Mouse (Mus musculus): ENCODE data around the gene Pfpl. TPM values are rescaled to one million over a fixed set of nuclear protein-coding genes. Genes with fewer than 3 reads are reported as not detected.

Pfpl gene
- total RNA-seq, 2 experiments from 2014 or later = not detected

- ATAC-seq (ENCODE audit: poor library complexity, severe bottlenecking) = peak; percentile 62
Observed at GRCm38 (mm10) chr19:12464127-12464526, 36.4 kb downstream of the Pfpl start.

GRCm38 (mm10) chr19:12464674-12465073, 37.0 kb downstream of the Pfpl start:
- no peak for ATAC-seq (ENCODE audit: poor library complexity, severe bottlenecking)

GRCm38 (mm10) chr19:12465530-12466144, 37.9 kb downstream of the Pfpl start:
- ATAC-seq (ENCODE audit: poor library complexity, severe bottlenecking) = no peak

GRCm38 (mm10) chr19:12466204-12466603, 38.5 kb downstream of the Pfpl start:
- ATAC-seq (ENCODE audit: poor library complexity, severe bottlenecking) = peak; percentile 63

GRCm38 (mm10) chr19:12467436-12467835, 39.7 kb downstream of the Pfpl start:
- peak; percentile 20 for ATAC-seq (ENCODE audit: poor library complexity, severe bottlenecking)

- peak; percentile 27 for ATAC-seq (ENCODE audit: poor library complexity, severe bottlenecking)
Observed at GRCm38 (mm10) chr19:12471866-12472265, 44.2 kb downstream of the Pfpl start.

GRCm38 (mm10) chr19:12472381-12472976, 44.8 kb downstream of the Pfpl start:
- ATAC-seq (ENCODE audit: poor library complexity, severe bottlenecking) = no peak

GRCm38 (mm10) chr19:12473201-12473641, 45.5 kb downstream of the Pfpl start:
- ATAC-seq (ENCODE audit: poor library complexity, severe bottlenecking) = peak; percentile 55

- no peak for ATAC-seq (ENCODE audit: poor library complexity, severe bottlenecking)
Observed at GRCm38 (mm10) chr19:12473951-12474350, 46.2 kb downstream of the Pfpl start.

- ATAC-seq (ENCODE audit: poor library complexity, severe bottlenecking) = peak; percentile 43
Observed at GRCm38 (mm10) chr19:12475380-12476250, 47.9 kb downstream of the Pfpl start.

GRCm38 (mm10) chr19:12476721-12477270, 49.1 kb downstream of the Pfpl start:
- ATAC-seq (ENCODE audit: poor library complexity, severe bottlenecking) = no peak

- peak; percentile 70 for ATAC-seq (ENCODE audit: poor library complexity, severe bottlenecking)
Observed at GRCm38 (mm10) chr19:12478369-12478768, 50.7 kb downstream of the Pfpl start.

Other genes with a start within 250 kb of the Pfpl start
- gene Olfr1431, start 227.3 kb upstream of the Pfpl start, total RNA-seq (2015) = not detected in 2 replicates
- gene Olfr1431, start 227.3 kb upstream of the Pfpl start, total RNA-seq (2017) = not detected in 2 replicates
- gene Olfr1432, start 195.3 kb upstream of the Pfpl start, total RNA-seq (2015) = not detected in 2 replicates
- not detected in 2 replicates for gene Olfr1432, start 195.3 kb upstream of the Pfpl start, total RNA-seq (2017)
- gene Olfr262, start 186.2 kb upstream of the Pfpl start, total RNA-seq (2015) = not detected in 2 replicates
- gene Olfr262, start 186.2 kb upstream of the Pfpl start, total RNA-seq (2017) = not detected in 2 replicates
- not detected in 2 replicates for gene Olfr235, start 166.9 kb upstream of the Pfpl start, total RNA-seq (2015)
- not detected in 2 replicates for gene Olfr235, start 166.9 kb upstream of the Pfpl start, total RNA-seq (2017)
- not detected in 2 replicates for gene Olfr1434, start 148.1 kb upstream of the Pfpl start, total RNA-seq (2015)
- gene Olfr1434, start 148.1 kb upstream of the Pfpl start, total RNA-seq (2017) = not detected in 2 replicates
- not detected in 2 replicates for gene Olfr1436, start 128.8 kb upstream of the Pfpl start, total RNA-seq (2015)
- gene Olfr1436, start 128.8 kb upstream of the Pfpl start, total RNA-seq (2017) = not detected in 2 replicates
- not detected in 2 replicates for gene Olfr1437, start 102.8 kb upstream of the Pfpl start, total RNA-seq (2015)
- not detected in 2 replicates for gene Olfr1437, start 102.8 kb upstream of the Pfpl start, total RNA-seq (2017)
- gene Olfr1438-ps1, start 92.0 kb upstream of the Pfpl start, total RNA-seq (2015) = not detected in 2 replicates
- not detected in 2 replicates for gene Olfr1438-ps1, start 92.0 kb upstream of the Pfpl start, total RNA-seq (2017)
- gene Olfr1440, start 40.6 kb upstream of the Pfpl start, total RNA-seq (2015) = not detected in 2 replicates
- gene Olfr1440, start 40.6 kb upstream of the Pfpl start, total RNA-seq (2017) = not detected in 2 replicates
- gene Olfr1441, start 10.5 kb upstream of the Pfpl start, total RNA-seq (2015) = not detected in 2 replicates
- not detected in 2 replicates for gene Olfr1441, start 10.5 kb upstream of the Pfpl start, total RNA-seq (2017)
- gene Mpeg1, start 32.9 kb downstream of the Pfpl start, total RNA-seq (2015) = 1,084 and 1,137 TPM in 2 replicates
- gene Mpeg1, start 32.9 kb downstream of the Pfpl start, total RNA-seq (2017) = 543 and 663 TPM in 2 replicates
- gene Dtx4, start 73.5 kb downstream of the Pfpl start, total RNA-seq (2015) = 7.3 and 9.9 TPM in 2 replicates
- gene Dtx4, start 73.5 kb downstream of the Pfpl start, total RNA-seq (2017) = 8.3 and 9.0 TPM in 2 replicates
- 308 and 344 TPM in 2 replicates for gene Fam111a, start 117.8 kb downstream of the Pfpl start, total RNA-seq (2015)
- gene Fam111a, start 117.8 kb downstream of the Pfpl start, total RNA-seq (2017) = 409 TPM in 2 replicates
- gene Gm4952, start 172.1 kb downstream of the Pfpl start, total RNA-seq (2015) = not detected in 2 replicates
- gene Gm4952, start 172.1 kb downstream of the Pfpl start, total RNA-seq (2017) = not detected in 2 replicates
- not detected in 2 replicates for gene Glyat, start 205.4 kb downstream of the Pfpl start, total RNA-seq (2015)
- gene Glyat, start 205.4 kb downstream of the Pfpl start, total RNA-seq (2017) = not detected in 2 replicates
- not detected in 2 replicates for gene Olfr1442, start 242.5 kb downstream of the Pfpl start, total RNA-seq (2015)
- not detected in 2 replicates for gene Olfr1442, start 242.5 kb downstream of the Pfpl start, total RNA-seq (2017)

Data from megakaryocyte, adult 5-6 weeks (primary cell).